Mouse (Mus musculus): ENCODE measurements around the gene Rtl1. TPM values are rescaled to one million over a fixed set of nuclear protein-coding genes. Genes with fewer than 3 reads are reported as not detected.

Rtl1 gene
- polyA plus RNA-seq, 1 experiment from 2014 or later, result 1.1 TPM

DNA sequence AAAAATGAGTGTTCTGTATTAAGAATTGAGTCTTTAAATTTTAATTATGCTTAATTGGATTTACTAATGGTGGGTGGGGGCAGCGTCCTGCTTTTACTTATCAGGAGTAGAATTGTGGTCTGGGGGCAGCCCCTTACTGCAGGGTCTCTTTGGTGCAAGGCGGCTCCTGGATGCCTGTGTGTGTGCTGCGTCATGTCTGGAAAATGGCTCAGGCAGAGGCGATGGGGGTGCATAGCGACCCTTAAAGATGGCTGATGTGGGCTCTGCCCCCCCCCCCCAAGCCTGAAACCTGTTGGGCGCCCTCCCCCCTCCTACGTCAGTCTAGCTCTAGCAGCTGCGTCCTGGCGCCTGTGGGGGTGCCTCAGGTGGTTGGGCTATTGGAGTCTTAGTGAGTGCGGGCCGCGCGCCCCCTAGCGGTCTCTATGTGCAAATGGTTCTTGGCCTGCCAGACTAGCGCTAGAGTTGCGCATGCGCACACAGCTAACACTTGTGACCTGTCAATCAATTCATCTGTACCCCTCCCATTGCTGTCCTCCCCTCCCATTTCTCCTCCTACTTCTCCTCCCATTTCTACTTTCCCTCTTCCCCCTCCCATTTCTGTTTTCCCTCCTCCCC lies 57.4 kb downstream of the Rtl1 start:
- peak overlapping the region; percentile 53 for H3K4me2 ChIP-seq (replicated peaks)
- no peak overlapping the region for H3K9ac ChIP-seq

DNA sequence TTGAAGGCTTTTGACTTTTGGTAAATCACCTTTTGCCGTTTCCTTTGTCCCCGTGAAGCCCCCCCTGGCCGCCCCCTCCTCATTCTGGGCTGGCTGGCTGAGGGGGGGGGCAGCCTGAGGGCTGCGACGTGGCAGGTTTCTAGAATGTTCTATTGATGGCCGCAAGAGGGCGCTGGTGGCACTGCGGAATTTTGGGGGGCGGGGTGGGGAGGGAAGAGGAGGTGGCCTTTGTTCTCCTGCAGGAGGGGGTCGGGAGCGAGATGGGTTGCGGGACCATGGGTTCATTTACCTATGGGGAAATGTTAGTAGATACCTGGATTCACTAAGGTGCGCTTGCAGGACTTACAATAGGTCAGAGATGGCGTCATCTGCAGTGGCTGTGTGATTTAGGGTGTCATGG lies 58.1 kb downstream of the Rtl1 start:
- 0 out of 2 replicates have a peak overlapping the region, but pooled peaks have one; percentile 56 for H3K27ac ChIP-seq

More for the DNA sequence above, 57.4 kb downstream of the Rtl1 start:
- WGBS, result 49% methylated on average over 17 of the region's 17 CpGs
- peak; percentile 78 for ATAC-seq
- Histone ChIP-seq H3K4me3 (replicated peaks) (peak overlapping the region; percentile 49), H3K27ac (no peak overlapping the region), H3K27me3 (replicated peaks) (no peaks in the 10 kb centered on the region), H3K9me3 (peaks cover 14% of the 10 kb centered on the region; the same call in 1 of the 2 replicates), H3K4me1 (replicated peaks) (0 out of 2 replicates have a peak, but pooled peaks cover 3% of the 10 kb centered on the region), H3K36me3 (no peaks in the 10 kb centered on the region)

DNA sequence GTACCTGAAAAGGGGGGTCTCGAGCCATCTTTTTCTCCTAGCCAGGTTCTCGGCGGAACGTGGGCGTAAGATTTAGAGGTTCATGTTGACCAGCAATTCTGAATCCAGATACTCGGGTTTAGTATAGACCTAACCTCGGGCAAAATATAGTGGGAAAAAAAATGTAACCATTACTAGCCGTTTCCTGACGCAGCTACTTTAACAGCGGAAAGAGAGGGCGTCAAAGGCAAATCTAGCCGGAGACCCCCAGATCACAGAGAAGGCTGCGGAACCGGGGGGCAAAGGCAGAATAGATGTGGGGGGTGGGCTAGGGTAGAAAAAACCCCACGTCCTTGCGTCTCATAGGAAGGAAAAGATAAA lies 58.6 kb downstream of the Rtl1 start:
- peaks cover 14% of the 10 kb centered on the region; the same call in 1 of the 2 replicates for H3K9me3 ChIP-seq
- H3K27me3 ChIP-seq (replicated peaks), result no peaks in the 10 kb centered on the region
- peak overlapping the region; percentile 57 for H3K9ac ChIP-seq
- peak overlapping the region; percentile 53 for H3K4me2 ChIP-seq (replicated peaks)
- peak overlapping the region; percentile 56; the same call in 1 of the 2 replicates for H3K27ac ChIP-seq
- H3K4me3 ChIP-seq (replicated peaks), result peak overlapping the region; percentile 49
- WGBS, result 45% methylated on average over 16 of the region's 16 CpGs
- H3K36me3 ChIP-seq, result no peaks in the 10 kb centered on the region
- 0 out of 2 replicates have a peak, but pooled peaks cover 3% of the 10 kb centered on the region for H3K4me1 ChIP-seq (replicated peaks)
- no peak for ATAC-seq

More for the DNA sequence above, 58.1 kb downstream of the Rtl1 start:
- H3K27me3 ChIP-seq (replicated peaks), result no peaks in the 10 kb centered on the region
- peak overlapping the region; percentile 53 for H3K4me2 ChIP-seq (replicated peaks)
- H3K9ac ChIP-seq, result peak overlapping the region; percentile 57
- H3K9me3 ChIP-seq, result peaks cover 14% of the 10 kb centered on the region; the same call in 1 of the 2 replicates
- WGBS, result 35% methylated on average over 14 of the region's 14 CpGs
- no peaks in the 10 kb centered on the region for H3K36me3 ChIP-seq
- ATAC-seq, result no peak
- 0 out of 2 replicates have a peak, but pooled peaks cover 3% of the 10 kb centered on the region for H3K4me1 ChIP-seq (replicated peaks)
- peak overlapping the region; percentile 49 for H3K4me3 ChIP-seq (replicated peaks)

DNA sequence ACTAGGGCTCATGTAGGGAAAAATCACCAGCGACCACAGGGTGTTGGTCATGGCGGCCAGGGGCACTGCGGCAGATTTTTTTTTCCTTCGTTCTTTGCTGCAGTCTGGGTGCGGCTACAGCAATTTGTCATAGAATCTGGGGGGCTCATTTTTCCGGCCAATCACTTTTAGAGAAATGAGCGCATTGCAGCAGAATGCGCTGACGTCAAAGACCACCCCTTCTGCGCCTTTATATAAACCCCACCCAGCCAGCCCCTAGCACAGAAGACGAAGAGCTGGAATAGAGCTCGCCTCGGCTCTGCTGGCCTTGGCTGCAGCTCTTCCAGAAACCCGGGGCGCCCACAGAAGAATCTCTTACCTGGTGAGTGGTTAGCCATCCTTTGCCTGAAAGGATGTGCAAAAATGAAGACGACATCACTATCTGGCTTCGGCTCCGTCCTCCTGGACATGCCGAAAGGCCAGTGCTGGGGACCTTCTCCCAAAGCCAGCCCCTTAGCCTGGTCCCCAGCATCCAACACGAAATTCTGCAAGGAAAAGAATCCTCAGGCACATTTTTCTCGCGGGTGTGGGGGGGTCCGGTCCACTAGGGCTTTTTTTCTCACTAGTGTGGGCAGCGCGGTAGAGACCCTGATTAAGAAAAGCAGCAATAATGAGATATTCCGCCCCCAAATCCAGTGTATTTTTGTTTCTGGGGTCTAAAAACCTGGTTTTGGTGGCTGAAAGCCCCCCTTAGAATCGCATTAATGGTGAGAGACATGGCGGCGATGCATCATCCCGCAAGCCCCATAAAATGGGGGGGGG lies 59.2 kb downstream of the Rtl1 start:
- Histone ChIP-seq H3K36me3 (no peaks in the 10 kb centered on the region), H3K27me3 (replicated peaks) (no peaks in the 10 kb centered on the region), H3K4me2 (replicated peaks) (peak overlapping the region; percentile 53), H3K9me3 (peaks cover 14% of the 10 kb centered on the region; the same call in 1 of the 2 replicates), H3K4me1 (replicated peaks) (0 out of 2 replicates have a peak, but pooled peaks cover under 1% of the 10 kb centered on the region), H3K27ac (peak overlapping the region; percentile 56; the same call in 1 of the 2 replicates), H3K9ac (peak overlapping the region; percentile 57), H3K4me3 (replicated peaks) (peak overlapping the region; percentile 49)
- 52% methylated on average over 30 of the region's 30 CpGs for WGBS
- peak; percentile 63 for ATAC-seq

DNA sequence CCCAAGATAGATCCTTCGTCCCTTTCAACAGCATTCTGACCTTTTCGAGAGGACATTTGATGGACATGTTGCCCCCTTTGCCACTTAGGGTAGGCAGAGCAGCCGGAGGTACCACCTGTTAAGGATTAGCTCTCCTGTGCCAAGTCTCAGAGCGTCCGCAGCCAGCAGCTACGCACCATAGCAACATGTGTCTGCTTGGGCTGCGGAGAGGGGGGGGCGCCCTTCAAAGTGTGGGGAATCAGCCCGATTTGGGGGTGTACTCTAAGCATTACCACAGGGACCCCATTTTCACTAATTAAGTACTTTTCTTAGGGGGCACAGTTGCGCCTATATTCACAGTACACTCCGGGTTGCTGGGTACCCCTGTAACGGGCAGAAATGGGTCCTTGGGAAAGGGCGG lies 60.2 kb downstream of the Rtl1 start:
- peaks cover 14% of the 10 kb centered on the region; the same call in 1 of the 2 replicates for H3K9me3 ChIP-seq
- no peak overlapping the region for H3K9ac ChIP-seq
- no peaks in the 10 kb centered on the region for H3K27me3 ChIP-seq (replicated peaks)
- WGBS, result 59% methylated on average over 13 of the region's 13 CpGs
- H3K27ac ChIP-seq, result no peak overlapping the region
- peaks cover 4% of the 10 kb centered on the region; the same call in 1 of the 2 replicates for H3K4me1 ChIP-seq (replicated peaks)
- peak overlapping the region; percentile 49 for H3K4me3 ChIP-seq (replicated peaks)
- H3K36me3 ChIP-seq, result no peaks in the 10 kb centered on the region
- no peak for ATAC-seq
- H3K4me2 ChIP-seq (replicated peaks), result peak overlapping the region; percentile 53

MicroRNAs encoded within 50 kb of the gene (microRNA counts, 519-probe panel; counts per million panel counts)
- 1,769 counts per million, percentile 37 among the panel's probes with 10 or more counts for microRNA mmu-miR-1188
- microRNA mmu-miR-127, result 3,580 counts per million, percentile 88 among the panel's probes with 10 or more counts
- 4,011 counts per million, percentile 94 among the panel's probes with 10 or more counts for microRNA mmu-miR-136
- microRNA mmu-miR-1906, result 2,498 counts per million, percentile 65 among the panel's probes with 10 or more counts
- microRNA mmu-miR-337-3p, result 2,026 counts per million, percentile 46 among the panel's probes with 10 or more counts
- microRNA mmu-miR-337-5p, result 2,234 counts per million, percentile 55 among the panel's probes with 10 or more counts
- microRNA mmu-miR-341, result 97.1 counts per million, percentile 29 among the panel's probes with 10 or more counts
- microRNA mmu-miR-370, result 2,547 counts per million, percentile 66 among the panel's probes with 10 or more counts
- 3,567 counts per million, percentile 87 among the panel's probes with 10 or more counts for microRNA mmu-miR-431
- 1,200 counts per million, percentile 31 among the panel's probes with 10 or more counts for microRNA mmu-miR-432
- microRNA mmu-miR-433, result 3,476 counts per million, percentile 86 among the panel's probes with 10 or more counts
- 3,691 counts per million, percentile 90 among the panel's probes with 10 or more counts for microRNA mmu-miR-434-3p
- microRNA mmu-miR-434-5p, result 2,859 counts per million, percentile 74 among the panel's probes with 10 or more counts
- 2,706 counts per million, percentile 70 among the panel's probes with 10 or more counts for microRNA mmu-miR-493
- microRNA mmu-miR-540-3p, result 97.1 counts per million, percentile 29 among the panel's probes with 10 or more counts
- microRNA mmu-miR-540-5p, result 97.1 counts per million, percentile 29 among the panel's probes with 10 or more counts
- microRNA mmu-miR-665, result 97.1 counts per million, percentile 29 among the panel's probes with 10 or more counts
- microRNA mmu-miR-673-3p, result 97.1 counts per million, percentile 29 among the panel's probes with 10 or more counts
- 1,769 counts per million, percentile 37 among the panel's probes with 10 or more counts for microRNA mmu-miR-673-5p
- microRNA mmu-miR-770-3p, result 1,936 counts per million, percentile 42 among the panel's probes with 10 or more counts
- microRNA mmu-miR-770-5p, result 1,707 counts per million, percentile 36 among the panel's probes with 10 or more counts

Other genes starting within 250 kb of the Rtl1 start
- 364 and 395 TPM in 2 replicates for gene Dlk1, start 147.5 kb downstream of the Rtl1 start, polyA plus RNA-seq (2015; fragmentation: Nextera tagmentation; extraction: Ambion mirVana)

All from intestine, embryonic 15.5 days (tissue).